Mouse (Mus musculus) stomach, embryonic 16.5 days (tissue): ENCODE measurements around the gene Kcnh6. TPM values are rescaled to one million over a fixed set of nuclear protein-coding genes. Genes with fewer than 3 reads are reported as not detected.

Experiments used
- ATAC-seq: fragments of 200-750 bp; cut with Nextera tagmentation; 2 replicates; pipeline ENCODE4 v1.8.0; 2017; ENCODE audit warnings: moderate number of reproducible peaks, moderate TSS enrichment; ENCODE audit not compliant: insufficient read depth, low FRiP score
- H3K27ac ChIP-seq: fragments of 300-500 bp; sonication (generic); 2 replicates; pipeline ENCODE4 v1.5.1; 2014; ENCODE audit warnings: low read length
- H3K27me3 ChIP-seq: fragments of 300-500 bp; sonication (generic); 2 replicates; pipeline ENCODE4 v1.6.1; 2014; ENCODE audit warnings: low read length, control low read depth, mixed read lengths; ENCODE audit not compliant: control insufficient read depth, insufficient read depth
- H3K36me3 ChIP-seq: fragments of 300-500 bp; sonication (generic); 2 replicates; pipeline ENCODE4 v1.6.1; 2014; ENCODE audit warnings: low read length; ENCODE audit not compliant: control insufficient read depth, insufficient read depth
- H3K4me1 ChIP-seq: fragments of 300-500 bp; sonication (generic); 2 replicates; pipeline ENCODE4 v1.6.1; 2014; ENCODE audit warnings: low read length, control low read depth, mixed read lengths; ENCODE audit not compliant: control insufficient read depth, insufficient read depth
- H3K4me2 ChIP-seq: fragments of 300-500 bp; sonication (generic); 2 replicates; pipeline ENCODE4 v1.6.1; 2014; ENCODE audit warnings: low read depth, low read length, mixed read lengths
- H3K4me3 ChIP-seq: fragments of 300-500 bp; sonication (generic); replicated peaks from 2 replicates; pipeline ENCODE4 v1.5.1; 2014; ENCODE audit warnings: mild to moderate bottlenecking, low read length
- H3K9ac ChIP-seq: fragments of 300-500 bp; sonication (generic); 2 replicates; pipeline ENCODE4 v1.6.1; 2014; ENCODE audit warnings: low read length
- H3K9me3 ChIP-seq: fragments of 300-500 bp; sonication (generic); replicated peaks from 2 replicates; pipeline ENCODE4 v1.6.1; 2016; ENCODE audit warnings: low read length, control low read depth; ENCODE audit not compliant: control insufficient read depth
- WGBS: fragments of 180-500 bp; shearing (Covaris S2); extraction: QIAGEN DNeasy Blood & Tissue Kit; methylation state at CpG from one replicate; pipeline ENCODE4 v1.1.7; 2014; 5-methylcytosine and 5-hydroxymethylcytosine counted together
- polyA plus RNA-seq: library from polyadenylated mRNA; unstranded; fragments of >200 nt; fragmentation: Nextera tagmentation; extraction: Ambion mirVana; gene quantifications from 2 replicates; pipeline ENCODE4 v1.2.1, GENCODE M21; 2015

The Kcnh6 gene
- polyA plus RNA-seq, 1 experiment from 2014 or later = 0.46 TPM

DNA sequence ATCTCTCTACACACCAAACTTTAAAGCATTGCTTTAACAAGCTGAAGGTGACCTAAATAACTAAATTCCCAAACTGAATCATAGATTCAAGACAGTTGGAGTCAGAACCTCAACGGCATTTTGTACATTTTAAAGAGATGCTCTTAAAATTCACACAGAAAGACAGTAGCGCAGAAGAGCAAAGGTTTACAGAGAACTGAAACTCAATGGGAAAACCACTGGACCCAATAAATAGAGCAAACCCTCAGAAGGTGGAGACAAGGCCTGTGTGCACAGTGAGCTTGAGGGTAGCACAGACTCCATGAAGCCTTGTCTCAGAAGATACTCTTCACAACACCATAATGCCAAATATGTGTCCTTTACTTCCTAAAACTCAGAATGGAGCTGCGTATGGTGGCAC lies 37.9 kb downstream of the Kcnh6 start:
- Histone ChIP-seq H3K9ac (no peak overlapping the region), H3K9me3 (no peaks in the 10 kb centered on the region), H3K4me3 (no peak overlapping the region), H3K4me1 (no peaks in the 10 kb centered on the region), H3K27me3 (no peaks in the 10 kb centered on the region), H3K36me3 (peaks cover 16% of the 10 kb centered on the region), H3K27ac (no peak overlapping the region), H3K4me2 (no peak overlapping the region)
- ATAC-seq = no peak
- WGBS = 94% methylated on average over 3 of the region's 3 CpGs

DNA sequence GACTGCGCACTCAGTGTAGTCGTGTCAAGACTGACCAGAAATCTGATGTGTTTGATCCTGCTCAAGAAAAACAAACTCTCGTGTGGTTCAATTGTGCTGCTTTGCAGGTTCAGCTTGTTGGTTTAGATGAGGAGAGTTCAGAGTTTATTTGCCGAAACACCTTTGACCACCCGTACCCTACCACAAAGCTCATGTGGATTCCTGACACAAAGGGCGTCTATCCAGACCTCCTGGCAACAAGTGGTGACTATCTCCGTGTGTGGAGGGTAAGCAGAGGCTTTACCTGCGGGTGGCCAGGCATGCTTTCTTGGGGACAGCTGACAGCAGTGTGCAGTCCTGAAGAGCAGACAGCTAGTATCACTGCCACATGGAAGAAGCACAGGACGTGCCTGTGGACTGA lies 38.7 kb downstream of the Kcnh6 start:
- Histone ChIP-seq H3K4me1 (no peaks in the 10 kb centered on the region), H3K4me3 (no peak overlapping the region), H3K27ac (no peak overlapping the region), H3K9ac (no peak overlapping the region), H3K4me2 (no peak overlapping the region), H3K27me3 (no peaks in the 10 kb centered on the region), H3K9me3 (no peaks in the 10 kb centered on the region), H3K36me3 (peaks cover 16% of the 10 kb centered on the region)
- no peak for ATAC-seq
- WGBS = 85% methylated on average over 9 of the region's 9 CpGs

DNA sequence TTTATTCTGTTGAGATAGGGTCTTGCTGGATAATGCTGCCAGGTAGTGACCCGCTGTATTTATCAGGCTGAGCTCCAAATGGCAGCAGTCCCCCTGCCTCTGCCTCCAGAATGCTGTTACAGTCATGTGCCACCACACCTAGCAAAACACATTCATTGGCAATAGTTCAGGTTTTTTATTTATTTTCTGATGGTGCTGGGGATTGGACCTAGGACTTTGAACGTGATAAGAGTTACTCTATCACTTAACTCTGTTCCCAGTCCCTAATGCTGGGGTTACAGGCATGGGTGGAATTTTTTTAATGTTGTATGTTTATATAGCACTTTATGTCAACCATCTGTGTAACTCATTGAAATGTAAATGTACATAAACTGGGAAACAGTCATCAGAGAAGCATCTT lies 46.0 kb downstream of the Kcnh6 start:
- H3K27ac ChIP-seq = no peak overlapping the region
- no peak overlapping the region for H3K4me2 ChIP-seq
- no peaks in the 10 kb centered on the region for H3K4me1 ChIP-seq
- 72% methylated on average over 2 of the region's 2 CpGs for WGBS
- no peak overlapping the region for H3K9ac ChIP-seq
- no peaks in the 10 kb centered on the region for H3K27me3 ChIP-seq
- ATAC-seq = peak; percentile 62; the same call in 1 of the 2 replicates
- H3K4me3 ChIP-seq = no peak overlapping the region
- no peaks in the 10 kb centered on the region for H3K9me3 ChIP-seq
- H3K36me3 ChIP-seq = peaks cover 18% of the 10 kb centered on the region

DNA sequence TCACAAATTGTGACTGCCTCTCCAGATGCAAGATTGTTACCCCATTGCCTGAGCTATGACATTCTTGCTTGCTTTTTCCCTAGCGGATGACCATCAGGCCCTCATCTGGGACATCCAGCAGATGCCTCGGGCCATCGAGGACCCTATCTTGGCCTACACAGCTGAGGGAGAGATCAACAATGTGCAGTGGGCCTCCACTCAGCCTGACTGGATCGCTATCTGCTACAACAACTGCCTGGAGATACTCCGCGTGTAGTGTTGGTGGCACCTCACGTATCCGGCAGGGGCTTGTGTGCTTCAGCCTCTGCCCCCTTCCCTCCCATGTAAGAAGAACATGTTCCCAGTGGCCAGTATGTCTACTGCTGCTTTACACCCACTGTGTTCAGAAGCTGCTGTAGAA lies 46.7 kb downstream of the Kcnh6 start:
- Histone ChIP-seq H3K36me3 (peaks cover 18% of the 10 kb centered on the region), H3K4me3 (no peak overlapping the region), H3K4me2 (no peak overlapping the region), H3K9me3 (no peaks in the 10 kb centered on the region), H3K4me1 (no peaks in the 10 kb centered on the region), H3K27me3 (no peaks in the 10 kb centered on the region), H3K9ac (no peak overlapping the region), H3K27ac (no peak overlapping the region)
- ATAC-seq = no peak
- WGBS = 93% methylated on average over 8 of the region's 8 CpGs

DNA sequence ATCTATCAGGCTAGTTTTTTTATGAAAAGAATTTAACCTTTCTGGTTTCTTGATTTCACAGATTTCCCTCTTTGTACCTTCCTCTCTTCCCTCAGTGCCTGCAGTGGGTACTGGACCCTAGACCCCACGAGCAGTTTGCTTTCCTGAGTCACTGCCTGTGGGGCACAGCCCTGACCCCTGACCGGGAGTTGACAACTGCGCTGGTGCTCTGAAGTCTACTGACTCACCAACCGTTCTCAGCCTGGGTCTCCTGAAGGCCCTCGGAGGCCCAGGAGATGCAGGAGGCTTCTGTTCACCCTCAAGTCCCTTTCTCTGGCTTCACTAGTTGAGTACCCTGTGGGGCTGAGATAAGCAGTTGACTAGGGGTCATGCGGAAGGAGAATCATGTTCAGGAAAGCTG lies 47.4 kb downstream of the Kcnh6 start:
- Histone ChIP-seq H3K4me1 (no peaks in the 10 kb centered on the region), H3K9me3 (no peaks in the 10 kb centered on the region), H3K4me3 (no peak overlapping the region), H3K9ac (no peak overlapping the region), H3K27ac (no peak overlapping the region), H3K36me3 (peaks cover 18% of the 10 kb centered on the region), H3K27me3 (no peaks in the 10 kb centered on the region), H3K4me2 (no peak overlapping the region)
- WGBS = 84% methylated on average over 6 of the region's 6 CpGs
- no peak for ATAC-seq

DNA sequence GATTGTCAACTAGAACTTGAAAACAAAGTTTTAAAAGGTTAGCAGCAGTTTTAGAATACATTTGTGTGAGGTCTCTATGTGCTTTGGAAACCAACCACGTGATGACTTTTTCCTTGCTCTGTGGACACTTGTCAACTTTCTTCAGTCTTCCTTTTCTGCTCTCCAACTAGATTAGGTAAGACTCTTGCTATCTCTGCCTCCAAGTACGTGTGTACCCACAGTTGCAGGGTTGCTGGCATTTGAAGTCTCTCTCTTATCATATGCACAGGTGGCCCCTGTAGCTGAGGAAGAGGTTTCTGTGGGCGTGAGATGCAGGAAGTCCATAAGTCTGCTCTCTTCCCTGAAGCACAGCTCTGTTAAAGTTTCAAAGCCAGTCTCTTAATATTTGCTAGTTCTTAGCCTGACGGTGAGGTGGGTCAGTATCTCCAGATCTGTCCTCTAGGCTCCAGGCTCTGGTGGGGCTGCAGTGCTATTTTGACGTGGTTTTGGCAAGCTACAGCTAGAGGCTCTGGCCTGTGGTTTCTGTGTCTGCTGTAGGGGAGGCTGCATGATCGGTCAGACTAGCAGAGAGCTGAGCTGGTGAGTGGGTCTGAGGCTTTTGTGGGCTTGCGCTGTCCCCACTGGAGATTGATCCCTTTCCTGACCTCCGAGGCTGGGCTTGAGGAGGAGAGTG lies 49.0 kb downstream of the Kcnh6 start:
- peaks cover 18% of the 10 kb centered on the region for H3K36me3 ChIP-seq
- ATAC-seq = no peak
- H3K4me1 ChIP-seq = no peaks in the 10 kb centered on the region
- H3K4me2 ChIP-seq = no peak overlapping the region
- H3K4me3 ChIP-seq = no peak overlapping the region
- H3K27ac ChIP-seq = no peak overlapping the region
- no peak overlapping the region for H3K9ac ChIP-seq
- no peaks in the 10 kb centered on the region for H3K9me3 ChIP-seq
- H3K27me3 ChIP-seq = no peaks in the 10 kb centered on the region
- 85% methylated on average over 8 of the region's 8 CpGs for WGBS

DNA sequence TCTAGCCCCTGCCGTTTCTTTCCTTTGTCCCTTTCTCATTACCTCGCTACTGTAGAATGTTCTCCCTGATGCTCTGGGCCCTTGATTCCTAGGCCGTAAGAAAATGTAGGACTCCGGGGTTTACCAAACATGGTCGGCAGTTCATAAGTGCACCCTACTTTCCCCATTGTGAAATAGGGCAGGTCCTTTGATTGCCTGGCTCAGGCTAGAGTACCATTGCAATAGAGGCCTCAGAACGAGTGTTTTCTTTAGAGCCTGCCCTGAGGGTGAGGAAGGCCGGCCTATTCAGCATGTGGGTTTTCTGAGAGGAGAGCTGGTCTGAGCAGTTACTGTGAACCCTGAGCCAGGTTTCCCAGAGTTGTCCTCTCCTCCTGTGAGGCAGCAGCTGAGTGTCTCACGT lies 50.1 kb downstream of the Kcnh6 start:
- H3K9ac ChIP-seq = no peak overlapping the region
- H3K27me3 ChIP-seq = no peaks in the 10 kb centered on the region
- peaks cover 9% of the 10 kb centered on the region; the same call in 1 of the 2 replicates for H3K36me3 ChIP-seq
- H3K4me1 ChIP-seq = no peaks in the 10 kb centered on the region
- no peak overlapping the region for H3K27ac ChIP-seq
- no peaks in the 10 kb centered on the region for H3K9me3 ChIP-seq
- H3K4me3 ChIP-seq = no peak overlapping the region
- ATAC-seq = no peak
- 78% methylated on average over 8 of the region's 8 CpGs for WGBS
- H3K4me2 ChIP-seq = no peak overlapping the region

DNA sequence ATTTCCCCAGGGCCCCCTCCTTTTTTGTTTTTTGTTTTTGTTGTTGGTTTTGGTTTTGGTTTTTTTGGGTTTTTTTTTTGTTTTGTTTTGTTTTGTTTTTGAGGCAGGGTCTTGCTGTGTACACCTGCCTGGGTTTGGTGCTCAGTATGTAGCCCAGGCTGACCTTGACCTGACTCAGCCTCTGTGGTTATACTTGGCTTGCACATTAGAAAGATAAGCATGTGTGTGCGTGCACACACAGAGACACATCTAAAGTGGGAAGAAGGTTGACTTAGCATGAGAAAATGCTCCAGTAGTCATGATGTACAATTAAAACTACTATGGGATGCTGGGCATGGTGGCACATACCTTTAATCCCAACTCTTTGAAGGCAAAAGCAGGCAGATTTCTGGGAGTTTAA lies 52.6 kb downstream of the Kcnh6 start:
- WGBS = 76% methylated on average over 1 of the region's 1 CpGs

DNA sequence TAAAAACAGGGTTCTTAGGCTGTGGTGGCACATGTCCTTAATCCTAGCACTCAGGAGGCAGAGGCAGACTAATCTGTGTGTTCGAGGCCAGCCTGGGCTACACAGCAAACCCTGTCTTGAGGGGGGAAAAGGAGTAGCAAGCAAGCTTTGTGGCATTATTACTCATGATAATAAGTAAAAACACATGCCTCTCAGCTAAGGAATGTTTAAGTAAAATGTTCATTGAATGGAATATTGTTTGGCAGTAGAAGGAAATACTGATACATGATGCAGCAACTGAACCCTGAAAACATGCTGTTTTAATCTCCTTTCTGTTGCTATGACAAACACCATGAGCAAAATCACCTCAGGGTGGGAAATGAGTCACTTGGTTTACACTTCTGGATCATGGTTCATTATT lies 53.4 kb downstream of the Kcnh6 start:
- H3K27me3 ChIP-seq = no peaks in the 10 kb centered on the region
- ATAC-seq = no peak
- no peak overlapping the region for H3K4me3 ChIP-seq
- 84% methylated on average over 1 of the region's 1 CpGs for WGBS
- peaks cover 3% of the 10 kb centered on the region; the same call in 1 of the 2 replicates for H3K4me1 ChIP-seq
- no peak overlapping the region for H3K9ac ChIP-seq
- H3K36me3 ChIP-seq = no peaks in the 10 kb centered on the region
- H3K4me2 ChIP-seq = no peak overlapping the region
- no peaks in the 10 kb centered on the region for H3K9me3 ChIP-seq
- no peak overlapping the region for H3K27ac ChIP-seq

More for the DNA sequence above, 52.6 kb downstream of the Kcnh6 start:
- ATAC-seq = no peak
- H3K27ac ChIP-seq = no peak overlapping the region
- H3K4me3 ChIP-seq = no peak overlapping the region
- no peaks in the 10 kb centered on the region for H3K27me3 ChIP-seq
- H3K4me1 ChIP-seq = peaks cover 3% of the 10 kb centered on the region; the same call in 1 of the 2 replicates
- no peak overlapping the region for H3K4me2 ChIP-seq
- H3K36me3 ChIP-seq = no peaks in the 10 kb centered on the region
- no peaks in the 10 kb centered on the region for H3K9me3 ChIP-seq
- H3K9ac ChIP-seq = no peak overlapping the region
